Mouse (Mus musculus) gastrocnemius, adult 18-20 months (tissue): ENCODE data around the gene Slc9a9. TPM values are rescaled to one million over a fixed set of nuclear protein-coding genes. Genes with fewer than 3 reads are reported as not detected.

Source experiments
- DNase-seq: peaks from one replicate; pipeline ENCODE4 v3.0.0; 2021; ENCODE audit warnings: low spot score
- total RNA-seq, 2 experiments: library from RNA; stranded (reverse); gene quantifications; 2 replicates each; pipeline ENCODE4 v1.2.3; 2021

The Slc9a9 gene
- total RNA-seq, 2 experiments from 2014 or later = 1.6 to 2.5 TPM

- no peak for DNase-seq
These were observed 402.8 kb downstream of the Slc9a9 start for GRCm38 (mm10) chr9:95072450-95072955.

GRCm38 (mm10) chr9:95073691-95074090, 404.0 kb downstream of the Slc9a9 start:
- no peak for DNase-seq

GRCm38 (mm10) chr9:95075856-95076255, 406.1 kb downstream of the Slc9a9 start:
- DNase-seq = no peak

GRCm38 (mm10) chr9:95077938-95078337, 408.2 kb downstream of the Slc9a9 start:
- no peak for DNase-seq

GRCm38 (mm10) chr9:95078626-95079025, 408.9 kb downstream of the Slc9a9 start:
- no peak for DNase-seq

- no peak for DNase-seq
These were observed 410.2 kb downstream of the Slc9a9 start for GRCm38 (mm10) chr9:95079951-95080350.

- no peak for DNase-seq
These were observed 416.6 kb downstream of the Slc9a9 start for GRCm38 (mm10) chr9:95086109-95086821.

GRCm38 (mm10) chr9:95088221-95088620, 418.5 kb downstream of the Slc9a9 start:
- DNase-seq = no peak

- no peak for DNase-seq
These were observed 419.3 kb downstream of the Slc9a9 start for GRCm38 (mm10) chr9:95089050-95089449.

- no peak for DNase-seq
These were observed 426.8 kb downstream of the Slc9a9 start for GRCm38 (mm10) chr9:95096486-95096885.

GRCm38 (mm10) chr9:95105768-95106167, 436.1 kb downstream of the Slc9a9 start:
- no peak for DNase-seq

- DNase-seq = no peak
These were observed 440.1 kb downstream of the Slc9a9 start for GRCm38 (mm10) chr9:95109799-95110198.

GRCm38 (mm10) chr9:95110768-95111167, 441.1 kb downstream of the Slc9a9 start:
- no peak for DNase-seq

- DNase-seq = no peak
These were observed 442.0 kb downstream of the Slc9a9 start for GRCm38 (mm10) chr9:95111732-95112131.

- DNase-seq = no peak
These were observed 443.7 kb downstream of the Slc9a9 start for GRCm38 (mm10) chr9:95113157-95114135.

GRCm38 (mm10) chr9:95120062-95120461, 450.4 kb downstream of the Slc9a9 start:
- DNase-seq = no peak

GRCm38 (mm10) chr9:95121151-95121835, 451.6 kb downstream of the Slc9a9 start:
- no peak for DNase-seq

GRCm38 (mm10) chr9:95125683-95126082, 456.0 kb downstream of the Slc9a9 start:
- DNase-seq = no peak

GRCm38 (mm10) chr9:95127774-95128173, 458.1 kb downstream of the Slc9a9 start:
- no peak for DNase-seq

- no peak for DNase-seq
These were observed 479.6 kb downstream of the Slc9a9 start for GRCm38 (mm10) chr9:95149206-95149729.

- DNase-seq = no peak
These were observed 480.4 kb downstream of the Slc9a9 start for GRCm38 (mm10) chr9:95150096-95150495.
